Mouse (Mus musculus) forebrain, embryonic 11.5 days (tissue): ENCODE data around the gene Dpep2nb. TPM values are rescaled to one million over a fixed set of nuclear protein-coding genes. Genes with fewer than 3 reads are reported as not detected.

Experiments
- ATAC-seq: fragments of 200-750 bp; cut with Nextera tagmentation; replicated peaks from 2 replicates; pipeline ENCODE4 v1.8.0; 2017; ENCODE audit warnings: moderate TSS enrichment; ENCODE audit not compliant: low FRiP score
- DNase-seq: peaks from one replicate; pipeline ENCODE4 v3.0.0-alpha.2; 2017; ENCODE audit warnings: low spot score
- H3K27ac ChIP-seq: fragments of 300-500 bp; sonication (generic); 2 replicates; pipeline ENCODE4 v1.5.1; 2014; ENCODE audit warnings: low read depth, low read length
- H3K27me3 ChIP-seq: fragments of 300-500 bp; sonication (generic); 2 replicates; pipeline ENCODE4 v1.6.1; 2014; ENCODE audit warnings: mild to moderate bottlenecking, low read length, mixed read lengths; ENCODE audit not compliant: control insufficient read depth, insufficient read depth
- H3K36me3 ChIP-seq: fragments of 300-500 bp; sonication (generic); 2 replicates; pipeline ENCODE4 v1.6.1; 2014; ENCODE audit warnings: mild to moderate bottlenecking, low read length, moderate library complexity, mixed read lengths; ENCODE audit not compliant: control insufficient read depth, insufficient read depth
- H3K4me1 ChIP-seq: fragments of 300-500 bp; sonication (generic); replicated peaks from 2 replicates; pipeline ENCODE4 v1.6.1; 2014; ENCODE audit warnings: low read length, mixed read lengths; ENCODE audit not compliant: control insufficient read depth, insufficient read depth
- H3K4me2 ChIP-seq: fragments of 300-500 bp; sonication (generic); 2 replicates; pipeline ENCODE4 v1.6.1; 2014; ENCODE audit warnings: low read depth, mild to moderate bottlenecking, low read length, moderate library complexity, mixed read lengths; ENCODE audit not compliant: severe bottlenecking
- H3K4me3 ChIP-seq: fragments of 300-500 bp; sonication (generic); 2 replicates; pipeline ENCODE4 v1.5.1; 2014; ENCODE audit warnings: low read depth, low read length
- H3K9ac ChIP-seq: fragments of 300-500 bp; sonication (generic); 2 replicates; pipeline ENCODE4 v1.6.1; 2014; ENCODE audit warnings: low read length
- H3K9me3 ChIP-seq: fragments of 300-500 bp; sonication (generic); 2 replicates; pipeline ENCODE4 v1.6.1; 2016; ENCODE audit warnings: low read length, mixed read lengths; ENCODE audit not compliant: control insufficient read depth
- WGBS: fragments of 180-500 bp; shearing (Covaris S2); extraction: QIAGEN DNeasy Blood & Tissue Kit; methylation state at CpG from one replicate; pipeline ENCODE4 v1.1.7; 2014; 5-methylcytosine and 5-hydroxymethylcytosine counted together
- polyA plus RNA-seq: library from polyadenylated mRNA; unstranded; fragments of >200 nt; fragmentation: Nextera tagmentation; extraction: Ambion mirVana; gene quantifications from 2 replicates; pipeline ENCODE4 v1.2.1, GENCODE M21; 2014

Gene Dpep2nb
- not detected in 2 replicates for polyA plus RNA-seq

- Histone ChIP-seq H3K27me3 (no peaks in the 10 kb centered on the region), H3K27ac (no peak within 1 kb of the TSS), H3K9me3 (no peaks in the 10 kb centered on the region), H3K4me1 (peaks cover 4% of the 10 kb centered on the region), H3K4me2 (no peak within 1 kb of the TSS), H3K4me3 (no peak within 1 kb of the TSS), H3K36me3 (no peaks in the 10 kb centered on the region; the same call in 1 of the 2 replicates), H3K9ac (no peak within 1 kb of the TSS)
- DNase-seq: no peak
- 86% methylated on average over 4 of the region's 4 CpGs for WGBS
- no peak for ATAC-seq
Observed at GRCm38 (mm10) chr8:106005875-106006274, at the start of gene Dpep2nb. Dpep2nb (minus strand) TSS chr8:106005975.

GRCm38 (mm10) chr8:106055038-106055437 lies 49.3 kb upstream of the Dpep2nb start:
- Histone ChIP-seq H3K4me2 (no peak overlapping the region), H3K9me3 (no peaks in the 10 kb centered on the region), H3K27ac (no peak overlapping the region), H3K27me3 (no peaks in the 10 kb centered on the region), H3K4me3 (no peak overlapping the region), H3K4me1 (no peaks in the 10 kb centered on the region; the same call in 1 of the 2 replicates), H3K9ac (no peak overlapping the region), H3K36me3 (no peaks in the 10 kb centered on the region)
- 60% methylated on average over 3 of the region's 3 CpGs for WGBS
- ATAC-seq (no peak), DNase-seq (no peak)

DNA sequence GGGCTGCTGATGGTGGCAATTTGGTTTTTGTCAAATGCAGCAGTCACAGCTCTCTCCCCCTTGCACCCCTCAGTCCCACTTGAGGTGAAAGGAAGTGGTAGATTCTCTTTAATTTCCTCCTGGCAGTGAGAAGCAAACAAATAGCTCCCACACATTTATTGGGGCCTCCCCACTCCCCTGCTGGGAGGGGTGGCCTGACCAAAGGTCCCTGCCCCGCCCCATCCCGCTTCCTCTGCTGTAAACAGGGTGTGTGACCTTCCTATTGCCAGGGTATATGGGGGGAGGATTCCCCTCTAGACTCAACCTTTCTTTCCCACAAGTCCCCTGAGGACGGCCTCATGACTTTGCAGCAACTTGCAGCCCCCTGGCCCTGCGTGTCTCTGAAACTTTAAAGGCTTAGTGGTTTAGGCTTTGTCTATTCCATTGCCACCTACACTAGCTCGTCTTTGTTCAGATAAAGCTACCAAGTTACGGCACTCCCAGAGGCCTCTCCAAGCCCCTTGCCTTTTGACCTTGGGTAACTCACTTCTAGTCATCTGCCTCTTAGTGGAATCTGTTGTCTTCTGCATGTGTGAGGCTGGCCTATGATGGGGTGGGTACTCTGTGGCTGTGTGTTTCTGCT lies 48.5 kb upstream of the Dpep2nb start:
- WGBS: 83% methylated on average over 6 of the region's 6 CpGs
- no peaks in the 10 kb centered on the region for H3K9me3 ChIP-seq
- no peaks in the 10 kb centered on the region for H3K27me3 ChIP-seq
- H3K4me3 ChIP-seq: no peak overlapping the region
- no peak for DNase-seq
- no peak overlapping the region for H3K27ac ChIP-seq
- no peaks in the 10 kb centered on the region for H3K36me3 ChIP-seq
- no peak overlapping the region for H3K9ac ChIP-seq
- ATAC-seq: no peak
- no peaks in the 10 kb centered on the region; the same call in 1 of the 2 replicates for H3K4me1 ChIP-seq
- H3K4me2 ChIP-seq: no peak overlapping the region

DNA sequence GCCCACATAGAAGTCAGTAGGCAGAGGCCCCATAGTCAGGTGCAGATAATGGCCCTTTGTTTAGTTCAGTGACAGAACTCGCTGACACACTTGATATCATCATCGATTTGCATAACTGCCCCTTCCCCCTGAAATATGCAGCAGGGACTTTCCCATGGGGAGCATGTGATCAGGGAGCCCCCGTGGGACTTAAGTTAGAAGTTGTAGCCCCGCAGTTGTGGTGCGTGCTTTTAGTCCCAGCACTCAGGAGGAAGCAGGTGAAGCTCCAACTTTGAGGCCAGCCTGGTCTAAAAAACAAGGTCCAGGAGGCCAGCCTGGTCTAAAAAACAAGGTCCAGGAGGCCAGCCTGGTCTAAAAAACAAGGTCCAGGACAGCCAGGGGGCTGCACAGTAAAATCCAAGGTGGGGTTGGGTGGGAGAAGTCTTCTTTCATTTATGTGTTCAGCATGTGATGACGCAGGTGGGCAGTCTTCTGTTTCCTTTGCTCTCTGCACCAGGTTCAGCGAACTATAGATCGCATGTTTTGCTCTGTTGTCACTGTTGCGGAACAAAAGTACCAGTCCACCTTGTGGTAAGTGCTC lies 46.8 kb upstream of the Dpep2nb start:
- WGBS: 91% methylated on average over 9 of the region's 9 CpGs
- DNase-seq: no peak
- Histone ChIP-seq H3K27ac (no peak overlapping the region), H3K9me3 (no peaks in the 10 kb centered on the region), H3K36me3 (no peaks in the 10 kb centered on the region), H3K27me3 (no peaks in the 10 kb centered on the region), H3K4me1 (no peaks in the 10 kb centered on the region), H3K4me2 (no peak overlapping the region), H3K4me3 (no peak overlapping the region), H3K9ac (no peak overlapping the region)
- no peak for ATAC-seq

DNA sequence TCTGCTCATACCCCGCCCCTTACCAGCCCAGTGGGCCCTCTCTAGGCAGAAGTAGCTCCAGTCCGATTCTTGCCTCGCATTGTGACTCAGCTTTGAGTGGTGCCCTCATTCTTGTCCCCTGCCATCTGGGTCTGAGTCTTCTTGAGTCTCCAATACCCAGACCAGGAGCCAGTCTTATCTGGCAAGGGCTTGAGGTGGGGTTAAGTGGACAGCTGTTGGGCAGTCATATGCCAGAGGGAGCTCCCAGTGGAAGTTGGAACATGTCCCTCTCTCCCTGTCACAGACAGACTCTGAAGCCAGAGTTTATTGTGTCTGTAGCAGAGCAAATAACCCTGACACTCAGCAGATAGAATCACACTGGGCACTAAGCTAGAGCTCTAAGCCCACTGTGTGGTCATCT lies 45.3 kb upstream of the Dpep2nb start:
- no peak overlapping the region for H3K9ac ChIP-seq
- DNase-seq (no peak), ATAC-seq (no peak)
- WGBS: 87% methylated on average over 3 of the region's 3 CpGs
- H3K36me3 ChIP-seq: no peaks in the 10 kb centered on the region
- no peak overlapping the region for H3K4me2 ChIP-seq
- no peaks in the 10 kb centered on the region for H3K9me3 ChIP-seq
- H3K4me1 ChIP-seq: no peaks in the 10 kb centered on the region
- no peak overlapping the region for H3K27ac ChIP-seq
- H3K4me3 ChIP-seq: no peak overlapping the region
- H3K27me3 ChIP-seq: no peaks in the 10 kb centered on the region

DNA sequence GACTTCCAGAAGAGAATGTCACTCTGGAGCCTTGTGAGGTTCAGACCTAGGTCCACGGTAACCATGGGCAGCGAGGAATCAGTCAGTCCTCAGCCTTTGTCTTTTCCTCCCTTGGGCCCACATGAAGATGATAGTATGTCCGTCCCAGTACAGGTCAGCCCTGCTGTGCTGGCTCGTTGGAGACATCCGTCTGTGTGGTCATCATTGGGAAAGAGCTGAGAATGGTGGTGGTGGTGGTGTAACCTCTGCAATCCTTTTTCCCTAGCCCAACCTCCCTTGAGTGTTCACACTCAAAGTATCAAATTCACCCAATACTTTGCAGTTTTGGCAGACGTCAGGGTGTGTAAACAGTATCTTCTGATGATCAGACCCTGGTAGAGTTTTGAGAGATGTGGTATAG lies 44.1 kb upstream of the Dpep2nb start:
- Histone ChIP-seq H3K4me2 (no peak overlapping the region), H3K9ac (no peak overlapping the region), H3K4me3 (no peak overlapping the region), H3K27me3 (no peaks in the 10 kb centered on the region), H3K36me3 (no peaks in the 10 kb centered on the region), H3K27ac (no peak overlapping the region), H3K4me1 (no peaks in the 10 kb centered on the region), H3K9me3 (no peaks in the 10 kb centered on the region)
- WGBS: 90% methylated on average over 6 of the region's 6 CpGs
- DNase-seq: no peak
- ATAC-seq: no peak

DNA sequence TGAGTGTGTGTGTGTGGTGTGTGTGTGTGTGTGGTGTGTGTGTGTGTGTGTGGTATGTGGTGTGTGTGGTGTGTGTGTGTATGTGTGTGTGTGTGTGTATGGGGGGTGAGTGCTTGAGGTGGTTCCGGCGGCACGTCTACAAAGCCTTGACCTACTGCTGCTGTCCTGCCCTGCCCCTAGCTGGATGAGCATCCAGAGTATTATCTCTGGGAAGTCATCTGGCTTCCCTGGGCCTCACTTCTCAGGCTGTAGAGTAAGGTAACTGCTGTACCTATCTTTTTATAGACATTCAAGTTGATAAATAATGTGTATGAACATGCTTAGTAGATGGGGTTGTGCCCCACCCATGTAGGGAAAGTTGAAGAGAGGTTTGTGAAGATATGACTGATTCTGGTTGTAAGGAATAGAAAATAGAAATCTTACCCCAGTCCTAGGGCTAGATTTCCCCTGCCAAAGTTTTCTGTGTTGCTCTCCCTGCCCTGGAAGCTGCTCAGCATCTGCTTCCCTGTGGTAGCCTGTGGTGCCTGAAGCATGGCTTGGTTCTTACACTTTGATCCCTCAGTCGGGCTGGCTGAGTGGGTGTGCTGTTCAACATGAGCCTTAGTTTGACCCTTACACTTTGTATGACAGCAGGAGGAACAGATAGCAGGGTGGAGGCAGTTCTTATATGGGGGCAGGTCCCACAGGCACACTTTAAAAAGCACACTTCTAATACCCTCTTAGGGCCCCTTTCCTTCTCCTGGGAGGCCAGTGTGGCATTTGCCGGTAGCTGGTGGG lies 42.3 kb upstream of the Dpep2nb start:
- 79% methylated on average over 5 of the region's 5 CpGs for WGBS
- Histone ChIP-seq H3K9me3 (no peaks in the 10 kb centered on the region), H3K9ac (no peak overlapping the region), H3K4me3 (no peak overlapping the region), H3K36me3 (no peaks in the 10 kb centered on the region), H3K4me2 (no peak overlapping the region), H3K27ac (no peak overlapping the region), H3K4me1 (no peaks in the 10 kb centered on the region), H3K27me3 (no peaks in the 10 kb centered on the region)
- no peak for DNase-seq
- no peak for ATAC-seq

DNA sequence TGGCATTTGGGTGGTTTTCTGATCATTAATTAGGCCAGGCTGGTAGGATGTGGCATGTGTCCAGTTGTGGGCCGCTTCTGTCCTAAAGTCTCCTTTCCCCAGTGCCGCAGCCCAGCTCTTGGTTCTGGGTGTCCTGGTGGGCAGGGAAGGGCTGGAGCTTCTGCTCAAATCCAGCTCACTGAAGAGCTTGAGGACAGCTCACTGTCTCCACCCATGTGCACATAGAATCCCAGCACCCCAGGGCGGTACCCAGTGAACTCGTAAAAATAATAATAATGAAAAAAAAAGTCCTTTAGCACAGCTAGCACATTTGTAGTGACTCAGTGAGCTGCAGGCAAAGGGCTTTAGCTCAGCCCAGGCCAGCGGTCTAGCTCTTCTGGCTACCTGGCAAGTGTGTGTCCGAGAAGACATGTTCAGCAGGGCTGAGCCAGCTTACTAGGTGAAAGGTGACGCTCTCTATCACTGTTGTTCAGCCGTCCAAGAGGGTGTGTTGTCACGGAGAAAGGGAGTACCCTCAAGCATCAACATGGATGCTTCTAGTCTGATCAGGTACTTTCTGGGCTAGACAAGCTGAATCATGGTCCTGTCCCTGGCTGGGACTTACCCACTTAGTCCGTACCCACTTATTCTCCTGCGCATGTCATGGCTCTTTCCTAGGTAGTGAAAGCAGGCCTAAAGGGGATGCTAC lies 41.2 kb upstream of the Dpep2nb start:
- WGBS: 94% methylated on average over 11 of the region's 11 CpGs
- no peak overlapping the region for H3K4me2 ChIP-seq
- no peak overlapping the region for H3K27ac ChIP-seq
- H3K36me3 ChIP-seq: no peaks in the 10 kb centered on the region
- no peak overlapping the region for H3K4me3 ChIP-seq
- no peaks in the 10 kb centered on the region for H3K9me3 ChIP-seq
- ATAC-seq: no peak
- no peak for DNase-seq
- no peaks in the 10 kb centered on the region for H3K4me1 ChIP-seq
- no peak overlapping the region for H3K9ac ChIP-seq
- no peaks in the 10 kb centered on the region for H3K27me3 ChIP-seq
